Mouse (Mus musculus): ENCODE results near the gene Col25a1.

The Col25a1 gene

GRCm38 (mm10) chr3:130252355-130252754 is 121.1 kb downstream of the Col25a1 start:
- no peak for DNase-seq (ENCODE audit: low spot score)

GRCm38 (mm10) chr3:130256059-130256458 is 124.8 kb downstream of the Col25a1 start:
- no peak for DNase-seq (ENCODE audit: low spot score)

- DNase-seq (ENCODE audit: low spot score), result no peak
These were observed 125.3 kb downstream of the Col25a1 start for GRCm38 (mm10) chr3:130256610-130257009.

GRCm38 (mm10) chr3:130259670-130260069 is 128.4 kb downstream of the Col25a1 start:
- DNase-seq (ENCODE audit: low spot score), result no peak

GRCm38 (mm10) chr3:130260316-130260715 is 129.0 kb downstream of the Col25a1 start:
- DNase-seq (ENCODE audit: low spot score), result no peak

GRCm38 (mm10) chr3:130265104-130265503 is 133.8 kb downstream of the Col25a1 start:
- no peak for DNase-seq (ENCODE audit: low spot score)

- no peak for DNase-seq (ENCODE audit: low spot score)
These were observed 139.2 kb downstream of the Col25a1 start for GRCm38 (mm10) chr3:130270509-130270908.

GRCm38 (mm10) chr3:130273949-130274348 is 142.6 kb downstream of the Col25a1 start:
- no peak for DNase-seq (ENCODE audit: low spot score)

GRCm38 (mm10) chr3:130278298-130279050 is 147.2 kb downstream of the Col25a1 start:
- DNase-seq (ENCODE audit: low spot score), result no peak

GRCm38 (mm10) chr3:130283011-130283760 is 151.9 kb downstream of the Col25a1 start:
- no peak for DNase-seq (ENCODE audit: low spot score)

GRCm38 (mm10) chr3:130288102-130288501 is 156.8 kb downstream of the Col25a1 start:
- DNase-seq (ENCODE audit: low spot score), result no peak

- no peak for DNase-seq (ENCODE audit: low spot score)
These were observed 157.5 kb downstream of the Col25a1 start for GRCm38 (mm10) chr3:130288756-130289155.

GRCm38 (mm10) chr3:130289220-130289619 is 157.9 kb downstream of the Col25a1 start:
- DNase-seq (ENCODE audit: low spot score), result no peak

- DNase-seq (ENCODE audit: low spot score), result no peak
These were observed 158.9 kb downstream of the Col25a1 start for GRCm38 (mm10) chr3:130290175-130290574.

GRCm38 (mm10) chr3:130290672-130291071 is 159.4 kb downstream of the Col25a1 start:
- DNase-seq (ENCODE audit: low spot score), result no peak

GRCm38 (mm10) chr3:130291926-130292325 is 160.6 kb downstream of the Col25a1 start:
- DNase-seq (ENCODE audit: low spot score), result no peak

GRCm38 (mm10) chr3:130300530-130300929 is 169.2 kb downstream of the Col25a1 start:
- DNase-seq (ENCODE audit: low spot score), result no peak

- DNase-seq (ENCODE audit: low spot score), result no peak
These were observed 172.3 kb downstream of the Col25a1 start for GRCm38 (mm10) chr3:130303597-130303996.

GRCm38 (mm10) chr3:130304827-130305226 is 173.5 kb downstream of the Col25a1 start:
- no peak for DNase-seq (ENCODE audit: low spot score)

GRCm38 (mm10) chr3:130305686-130306085 is 174.4 kb downstream of the Col25a1 start:
- DNase-seq (ENCODE audit: low spot score), result no peak

- no peak for DNase-seq (ENCODE audit: low spot score)
These were observed 178.0 kb downstream of the Col25a1 start for GRCm38 (mm10) chr3:130309277-130309676.

GRCm38 (mm10) chr3:130310694-130311305 is 179.5 kb downstream of the Col25a1 start:
- no peak for DNase-seq (ENCODE audit: low spot score)

GRCm38 (mm10) chr3:130313246-130313645 is 181.9 kb downstream of the Col25a1 start:
- no peak for DNase-seq (ENCODE audit: low spot score)
